ENCODE assay signal across 24 mouse cellular contexts in the genomic region with DNA sequence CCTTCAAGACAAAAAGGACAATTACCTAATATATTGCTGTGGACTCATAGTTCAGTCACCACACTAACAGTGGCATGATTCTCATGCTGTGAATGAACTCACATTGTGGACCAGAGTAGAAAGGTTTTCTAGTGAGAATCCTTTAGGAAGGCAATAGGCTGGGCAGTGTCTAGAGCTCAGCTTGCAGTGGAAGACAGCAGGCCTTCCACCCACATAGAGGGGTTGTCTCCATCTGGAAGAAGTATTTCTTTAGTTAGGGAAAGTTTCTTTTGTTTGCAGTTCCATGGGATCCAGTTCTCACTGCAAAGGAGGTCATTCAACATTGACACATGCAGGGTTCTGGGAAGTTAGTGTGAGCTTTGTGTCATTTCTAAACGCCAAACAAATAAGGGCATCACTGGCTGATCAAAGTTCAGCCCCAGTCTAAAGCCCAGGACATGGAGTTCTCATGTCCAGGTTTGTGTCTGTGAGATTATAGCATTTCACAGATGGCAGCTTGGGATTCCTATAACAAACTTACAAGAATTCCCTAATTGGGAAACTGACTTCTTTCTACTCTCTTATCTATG.
"Had no signal": no experiment of that assay in that cellular context is flagged by ENCODE, and none has a peak within 500 bp of the region (broad histone marks: within the 10 kb centered on the region; RNA-seq: fewer than 3 reads in every experiment).

No protein-coding gene starts in this region.

- H3K36me3 ChIP-seq: heart, embryonic 13.5 days; heart, embryonic 15.5 days; hindbrain, embryonic 13.5 days; hindbrain, embryonic 15.5 days; kidney, embryonic 15.5 days; limb, embryonic 13.5 days; limb, embryonic 15.5 days had no signal

- ATAC-seq: forebrain, postnatal 0 days; hindbrain, postnatal 0 days; intestine, embryonic 16.5 days had no signal

- H3K4me2 ChIP-seq: heart, embryonic 11.5 days; heart, embryonic 13.5 days; heart, embryonic 15.5 days; hindbrain, embryonic 13.5 days; hindbrain, embryonic 15.5 days; kidney, embryonic 15.5 days; limb, embryonic 13.5 days; limb, embryonic 15.5 days had no signal

- H3K27ac ChIP-seq: heart, adult 2 months; heart, embryonic 13.5 days; heart, embryonic 15.5 days; hindbrain, embryonic 13.5 days; hindbrain, embryonic 15.5 days; hindbrain, postnatal 0 days; kidney, embryonic 15.5 days; kidney, postnatal 0 days; limb, embryonic 13.5 days; limb, embryonic 15.5 days had no signal

- H3K27me3 ChIP-seq: heart, embryonic 13.5 days; heart, embryonic 15.5 days; hindbrain, embryonic 13.5 days; hindbrain, embryonic 15.5 days; kidney, embryonic 15.5 days; limb, embryonic 13.5 days; limb, embryonic 15.5 days had no signal

- H3K9me3 ChIP-seq: heart, embryonic 13.5 days; heart, embryonic 15.5 days; hindbrain, embryonic 13.5 days; hindbrain, embryonic 15.5 days; kidney, embryonic 15.5 days; limb, embryonic 13.5 days; limb, embryonic 15.5 days had no signal

- H3K9ac ChIP-seq: forebrain, postnatal 0 days; heart, embryonic 13.5 days; heart, embryonic 15.5 days; hindbrain, embryonic 13.5 days; hindbrain, embryonic 15.5 days; kidney, embryonic 15.5 days; limb, embryonic 13.5 days; limb, embryonic 15.5 days had no signal

- H3K4me3 ChIP-seq: heart, adult 2 months; heart, embryonic 13.5 days; heart, embryonic 15.5 days; hindbrain, embryonic 13.5 days; hindbrain, embryonic 15.5 days; kidney, embryonic 15.5 days; limb, embryonic 13.5 days; limb, embryonic 15.5 days had no signal

- DNase-seq: forebrain, postnatal 0 days; gastrocnemius, postnatal 14 days; gastrocnemius, postnatal 36 days; heart, adult 11 months; heart, adult 2 months; heart, postnatal 14 days; heart, postnatal 36 days; kidney, adult 11 months; kidney, postnatal 14 days; kidney, postnatal 36 days; layer of hippocampus, adult 9-11 months; layer of hippocampus, postnatal 36 days; left cerebral cortex, postnatal 4 days had no signal

- H3K4me1 ChIP-seq: heart, embryonic 13.5 days; heart, embryonic 15.5 days; hindbrain, embryonic 13.5 days; hindbrain, embryonic 15.5 days; kidney, embryonic 15.5 days; limb, embryonic 13.5 days; limb, embryonic 15.5 days had no signal
